Mouse (Mus musculus) lung, postnatal 25 days (tissue): ENCODE measurements around the gene Chchd3.

Experiments
- DNase-seq: peaks from one replicate; pipeline ENCODE4 v3.0.0; 2022; ENCODE audit warnings: low spot score

Chchd3 gene

GRCm38 (mm10) chr6:33002988-33003387 is 57.1 kb downstream of the Chchd3 start:
- no peak for DNase-seq

- no peak for DNase-seq
Observed at GRCm38 (mm10) chr6:33001271-33001670, 58.8 kb downstream of the Chchd3 start.

- no peak for DNase-seq
Observed at GRCm38 (mm10) chr6:32996597-32996996, 63.5 kb downstream of the Chchd3 start.

DNA sequence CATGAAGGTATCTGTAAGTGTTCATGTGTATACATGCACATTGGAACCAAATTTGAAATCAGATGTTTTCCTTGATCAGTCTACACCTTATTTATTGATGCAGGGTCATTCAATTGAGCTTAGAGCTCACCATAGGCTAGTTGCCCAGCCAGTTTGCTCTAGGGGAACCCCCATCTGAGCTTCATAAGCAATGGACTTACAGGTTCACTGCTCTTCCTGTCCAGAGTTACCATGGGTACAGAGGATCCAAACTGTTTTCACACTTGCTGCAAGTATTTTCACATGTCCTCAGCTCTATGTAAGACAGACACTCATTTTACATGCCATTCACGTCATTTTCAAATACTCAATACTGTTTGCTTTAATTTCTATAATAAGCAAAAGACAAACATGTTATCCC is 66.2 kb downstream of the Chchd3 start:
- no peak for DNase-seq

DNA sequence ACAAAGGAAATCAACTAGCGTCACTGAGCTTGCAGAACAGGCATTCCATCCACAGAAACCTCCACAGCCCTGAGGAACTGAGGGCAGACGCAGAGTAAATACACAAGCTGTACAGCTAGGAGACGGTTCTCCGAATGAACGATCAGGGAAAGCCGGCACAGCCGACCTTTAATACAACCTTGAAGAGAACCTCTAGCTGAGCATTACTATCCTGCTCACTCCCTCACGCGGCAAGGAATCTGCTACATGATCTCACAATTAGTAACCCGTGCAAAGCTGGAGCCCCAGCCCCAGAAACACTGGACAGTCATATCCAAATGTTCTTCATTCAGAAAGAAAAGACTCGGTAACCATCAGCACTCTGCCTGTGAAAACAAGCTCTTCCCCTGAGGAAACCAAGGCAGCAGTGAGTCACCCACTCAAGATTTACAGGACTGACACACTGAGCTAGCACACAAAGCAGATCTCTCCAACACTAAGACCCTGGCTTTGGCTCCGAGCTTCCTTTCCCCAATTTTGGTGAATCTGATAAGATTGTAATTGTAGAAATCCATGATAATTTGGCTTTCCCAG is 69.9 kb downstream of the Chchd3 start:
- DNase-seq: no peak

GRCm38 (mm10) chr6:32988561-32988960 is 71.5 kb downstream of the Chchd3 start:
- DNase-seq: no peak

DNA sequence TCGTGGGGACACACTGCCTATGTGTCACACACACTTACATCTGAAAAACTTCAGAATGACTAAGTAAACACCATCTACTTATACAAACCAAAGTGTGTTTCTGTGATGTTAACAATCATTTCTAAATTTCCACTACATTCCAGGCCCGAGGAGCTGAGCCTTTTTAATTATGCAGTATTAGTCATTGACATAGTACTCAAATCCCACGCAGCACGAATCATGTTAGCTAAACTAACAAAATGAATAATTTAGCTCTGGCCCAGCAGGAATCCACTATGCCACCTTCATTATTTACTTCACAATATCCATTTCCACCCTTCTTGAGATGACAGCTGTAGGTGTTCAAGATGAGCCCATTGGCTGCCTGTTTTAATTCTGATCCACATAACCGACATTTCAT is 76.2 kb downstream of the Chchd3 start:
- DNase-seq: no peak

GRCm38 (mm10) chr6:32981253-32981652 is 78.8 kb downstream of the Chchd3 start:
- no peak for DNase-seq

DNA sequence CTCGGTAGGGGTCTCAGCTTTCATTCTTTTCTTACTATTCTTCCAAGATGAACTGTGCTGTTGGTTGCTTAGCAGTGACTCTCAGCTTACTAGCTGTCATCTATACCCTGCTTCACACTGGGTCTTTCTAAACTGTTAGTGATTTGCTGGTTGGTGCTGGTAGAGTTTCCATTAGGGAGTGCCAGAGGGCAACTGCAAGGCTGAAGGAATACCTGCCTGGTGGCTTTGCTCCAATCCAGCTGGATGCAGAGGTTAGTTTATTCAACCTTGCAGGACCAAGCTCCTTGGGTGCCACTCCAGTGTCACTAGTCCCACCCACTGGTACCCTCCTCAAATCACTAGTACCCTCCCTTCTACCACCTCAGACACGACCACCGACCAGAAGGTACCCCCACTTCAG is 81.2 kb downstream of the Chchd3 start:
- DNase-seq: no peak

DNA sequence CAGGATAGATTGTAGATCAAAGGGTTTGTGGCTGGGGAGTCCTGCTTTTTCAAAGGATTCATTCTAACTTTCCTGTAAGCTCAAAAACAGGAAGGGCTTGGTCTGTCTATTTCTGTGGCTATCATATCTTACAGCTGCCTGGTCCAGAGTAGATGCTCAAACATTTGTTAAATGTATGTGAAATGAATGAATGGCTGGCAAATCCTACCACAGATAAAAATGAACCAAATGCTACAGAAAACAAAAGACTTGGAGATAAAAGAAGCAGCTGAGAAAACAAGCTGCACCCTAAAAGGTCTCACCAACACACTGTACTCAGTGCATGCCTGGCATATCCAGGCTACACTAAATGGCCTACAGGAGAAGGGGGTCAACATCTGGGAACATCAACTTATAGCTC is 88.1 kb downstream of the Chchd3 start:
- no peak for DNase-seq

DNA sequence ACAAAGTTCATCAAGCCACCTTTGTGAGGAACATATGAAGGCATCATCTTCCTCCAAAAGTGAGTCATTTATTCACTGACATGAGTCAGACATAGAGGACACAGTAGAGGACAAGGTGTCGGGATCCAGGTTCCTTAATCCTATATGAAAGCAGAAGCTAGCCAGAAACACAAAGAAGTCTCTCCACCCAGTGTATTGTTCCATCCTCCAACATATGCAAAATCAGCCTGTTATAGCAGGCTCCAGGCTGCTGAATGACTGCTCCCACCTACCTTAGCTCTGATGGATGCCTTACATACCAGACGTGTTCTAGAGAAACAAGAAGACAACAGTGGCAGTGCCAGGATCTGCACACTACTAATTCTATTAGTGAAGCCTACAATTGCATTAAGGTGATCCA is 91.1 kb downstream of the Chchd3 start:
- no peak for DNase-seq

GRCm38 (mm10) chr6:32962048-32962447 is 98.0 kb downstream of the Chchd3 start:
- no peak for DNase-seq

GRCm38 (mm10) chr6:32961477-32961876 is 98.6 kb downstream of the Chchd3 start:
- DNase-seq: no peak

GRCm38 (mm10) chr6:32959816-32960550 is 100.1 kb downstream of the Chchd3 start:
- DNase-seq: no peak

DNA sequence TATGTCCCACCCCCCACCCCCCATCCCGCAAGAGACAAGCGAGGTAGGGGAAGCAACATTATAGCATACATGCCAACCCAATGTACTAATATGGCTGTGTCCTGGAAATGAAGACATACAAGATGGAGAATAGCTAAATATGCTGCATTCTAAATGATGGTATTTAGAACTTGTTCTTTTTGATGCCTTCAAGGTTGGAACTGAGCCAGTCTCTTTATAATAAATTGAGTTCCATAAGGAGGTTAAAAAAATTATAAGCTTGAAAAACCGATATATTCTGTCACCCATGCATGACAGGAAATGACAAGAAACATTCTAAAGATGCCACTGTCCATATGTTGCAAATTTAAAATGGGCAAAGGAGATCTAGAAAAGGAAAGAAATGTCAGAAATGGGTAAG is 104.6 kb downstream of the Chchd3 start:
- no peak for DNase-seq

- peak; percentile 51 for DNase-seq
Observed at GRCm38 (mm10) chr6:32950973-32951372, 109.1 kb downstream of the Chchd3 start.

DNA sequence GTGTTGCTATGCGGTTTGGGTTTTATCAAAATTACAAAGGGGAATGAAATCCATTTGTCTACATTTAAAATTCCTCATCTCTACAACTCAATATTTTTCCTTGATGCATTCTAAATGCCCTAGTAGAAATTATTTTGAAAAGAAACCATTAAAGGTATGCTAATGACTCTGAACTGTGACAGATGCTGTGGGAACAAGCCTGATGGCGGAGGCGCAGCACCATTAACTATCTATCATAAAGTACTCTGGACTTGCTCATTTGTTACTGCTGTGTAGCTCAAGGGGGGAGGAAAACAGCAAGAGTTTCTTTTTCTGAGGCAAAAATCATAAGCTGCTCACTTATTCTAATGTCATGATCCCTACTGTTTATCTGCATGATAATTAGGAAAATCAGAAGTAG is 110.4 kb downstream of the Chchd3 start:
- DNase-seq: no peak

DNA sequence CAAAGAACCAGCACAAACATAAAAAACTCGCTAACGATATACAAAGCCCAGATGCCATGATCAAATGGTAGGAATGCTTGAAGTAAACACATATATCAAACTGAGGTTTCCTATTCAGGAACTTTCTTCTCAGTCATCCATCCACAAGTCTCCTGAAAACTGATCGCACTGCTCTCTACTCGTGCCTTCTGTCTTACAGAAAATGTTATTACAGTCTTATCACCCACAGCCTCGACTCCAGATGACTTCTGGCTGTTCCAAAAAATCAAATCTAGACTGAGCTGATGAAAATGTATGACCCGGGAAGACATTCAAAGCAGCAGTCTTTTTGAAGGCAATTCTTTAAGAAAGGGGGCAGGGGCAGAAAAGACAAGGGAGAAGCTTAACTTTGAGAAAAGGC is 112.8 kb downstream of the Chchd3 start:
- no peak for DNase-seq

DNA sequence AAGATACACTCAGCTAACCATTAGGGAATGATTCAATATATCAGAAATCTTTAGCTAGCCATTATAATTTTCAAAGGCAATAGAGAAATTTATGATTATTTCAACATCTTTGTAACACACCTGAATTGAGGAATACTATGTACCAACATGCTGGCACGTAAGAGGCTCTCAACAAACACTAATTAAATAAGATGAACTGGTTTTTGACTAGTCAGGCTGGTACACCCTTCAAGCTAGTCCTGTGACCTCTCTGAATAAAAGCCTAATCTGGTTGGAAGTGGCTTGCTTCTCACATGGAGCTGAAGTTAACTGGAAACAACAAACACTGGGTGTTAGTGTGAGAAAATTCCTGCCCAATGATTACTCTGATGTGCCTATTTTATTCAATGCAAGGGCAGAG is 115.1 kb downstream of the Chchd3 start:
- DNase-seq: peak; percentile 29

DNA sequence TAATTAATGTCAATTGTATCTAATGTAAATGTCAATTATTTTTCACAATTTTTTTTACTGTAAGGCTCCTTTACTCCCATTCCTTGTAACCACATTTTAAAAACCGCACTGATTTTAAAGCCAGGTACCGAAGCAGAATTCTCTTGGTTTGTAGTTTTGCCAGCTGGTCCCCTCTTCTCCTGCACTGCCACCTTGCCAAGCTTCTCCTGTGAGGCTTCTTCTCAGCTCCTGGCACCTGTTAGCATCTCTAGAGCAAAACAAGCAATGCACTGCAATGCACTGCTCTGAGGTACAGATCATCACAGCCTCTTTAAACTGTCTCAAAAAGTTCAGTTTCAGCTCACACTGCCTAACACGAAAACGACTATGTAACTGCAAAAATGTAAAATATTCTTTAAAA is 116.4 kb downstream of the Chchd3 start:
- no peak for DNase-seq

GRCm38 (mm10) chr6:32940299-32940698 is 119.8 kb downstream of the Chchd3 start:
- DNase-seq: no peak

- no peak for DNase-seq
Observed at GRCm38 (mm10) chr6:32937643-32938042, 122.4 kb downstream of the Chchd3 start.

DNA sequence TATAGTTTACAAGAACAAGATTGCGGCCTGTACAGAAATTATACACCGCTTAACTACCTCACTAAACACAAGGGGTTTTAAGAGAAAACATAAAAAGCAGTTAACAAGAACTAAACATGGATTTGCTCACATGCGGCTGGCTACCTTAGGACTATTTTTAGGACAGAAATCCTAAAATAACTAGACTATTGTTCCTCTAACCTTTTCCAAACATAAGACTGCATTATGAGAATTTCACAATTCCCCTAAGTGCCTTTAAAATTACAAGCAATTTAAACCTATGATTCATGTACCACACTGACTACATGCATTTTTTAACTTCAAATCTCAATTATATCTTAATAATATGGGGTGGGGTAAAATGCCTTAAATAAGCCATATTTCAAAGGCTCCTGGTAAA is 123.3 kb downstream of the Chchd3 start:
- no peak for DNase-seq

DNA sequence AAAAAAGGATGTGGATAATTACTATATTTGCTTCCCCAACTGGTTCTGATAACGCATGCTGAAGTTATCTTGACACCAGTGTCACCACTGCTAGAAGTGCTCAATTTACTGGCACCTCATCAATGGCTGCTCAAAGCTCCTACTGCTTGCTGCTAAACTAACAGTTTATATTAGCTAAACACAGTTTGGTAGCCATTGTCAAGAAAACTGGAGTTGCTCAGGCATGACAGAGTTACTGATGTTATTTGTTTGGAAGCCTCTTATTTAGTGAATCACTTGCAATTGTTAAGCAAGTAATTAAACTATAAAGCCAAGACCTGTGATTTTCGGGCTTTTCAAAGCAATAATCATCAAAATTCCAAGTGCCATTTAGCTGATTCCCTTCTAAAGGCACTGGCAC is 123.7 kb downstream of the Chchd3 start:
- no peak for DNase-seq
